Mouse (Mus musculus) embryonic facial prominence, embryonic 11.5 days (tissue): Measurements from ENCODE around the gene Cela1. TPM values are rescaled to one million over a fixed set of nuclear protein-coding genes. Genes with fewer than 3 reads are reported as not detected.

Experiments used
- ATAC-seq: fragments of 200-750 bp; cut with Nextera tagmentation; replicated peaks from 2 replicates; pipeline ENCODE4 v1.8.0; 2017; ENCODE audit warnings: low read depth; ENCODE audit not compliant: insufficient number of reproducible peaks, low FRiP score, low TSS enrichment
- DNase-seq: peaks from one replicate; pipeline ENCODE4 v3.0.0-alpha.2; 2015; ENCODE audit warnings: low spot score
- H3K27ac ChIP-seq: fragments of 300-500 bp; sonication (generic); replicated peaks from 2 replicates; pipeline ENCODE4 v1.5.1; 2014; ENCODE audit warnings: mild to moderate bottlenecking, low read depth, low read length, control low read depth
- H3K27me3 ChIP-seq: fragments of 300-500 bp; sonication (generic); 2 replicates; pipeline ENCODE4 v1.6.1; 2014; ENCODE audit warnings: mild to moderate bottlenecking, low read length, moderate library complexity, mixed read lengths; ENCODE audit not compliant: control insufficient read depth, insufficient read depth
- H3K36me3 ChIP-seq: fragments of 300-500 bp; sonication (generic); replicated peaks from 2 replicates; pipeline ENCODE4 v1.6.1; 2014; ENCODE audit warnings: low read depth, mild to moderate bottlenecking, low read length, moderate library complexity, mixed read lengths; ENCODE audit not compliant: control insufficient read depth, insufficient read depth
- H3K4me1 ChIP-seq: fragments of 300-500 bp; sonication (generic); 2 replicates; pipeline ENCODE4 v1.6.1; 2014; ENCODE audit warnings: low read length, mixed read lengths; ENCODE audit not compliant: control insufficient read depth, insufficient read depth
- H3K4me2 ChIP-seq: fragments of 300-500 bp; sonication (generic); 2 replicates; pipeline ENCODE4 v1.6.1; 2014; ENCODE audit warnings: low read depth, mild to moderate bottlenecking, control low read depth, low read length, moderate library complexity
- H3K4me3 ChIP-seq: fragments of 300-500 bp; sonication (generic); 2 replicates; pipeline ENCODE4 v1.5.1; 2014; ENCODE audit warnings: low read depth, low read length, control low read depth
- H3K9ac ChIP-seq: fragments of 300-500 bp; sonication (generic); replicated peaks from 2 replicates; pipeline ENCODE4 v1.6.1; 2014; ENCODE audit warnings: mild to moderate bottlenecking, control low read depth, low read length
- H3K9me3 ChIP-seq: fragments of 300-500 bp; sonication (generic); replicated peaks from 2 replicates; pipeline ENCODE4 v1.6.1; 2016; ENCODE audit warnings: mild to moderate bottlenecking, low read length, inconsistent platforms, mixed read lengths; ENCODE audit not compliant: control insufficient read depth
- WGBS: fragments of 180-500 bp; shearing (Covaris S2); extraction: QIAGEN DNeasy Blood & Tissue Kit; methylation state at CpG from one replicate; pipeline ENCODE4 v1.1.7; 2014; 5-methylcytosine and 5-hydroxymethylcytosine counted together
- polyA plus RNA-seq: library from polyadenylated mRNA; unstranded; fragments of >200 nt; fragmentation: Nextera tagmentation; extraction: Ambion mirVana; gene quantifications from 2 replicates; pipeline ENCODE4 v1.2.1, GENCODE M21; 2014

Cela1 gene
- polyA plus RNA-seq, 1 experiment from 2014 or later = 1.00 TPM

- Histone ChIP-seq H3K4me3 (no peak overlapping the region), H3K27ac (no peak overlapping the region), H3K4me1 (peaks cover 3% of the 10 kb centered on the region), H3K9ac (no peak overlapping the region), H3K27me3 (peaks cover 31% of the 10 kb centered on the region), H3K4me2 (no peak overlapping the region), H3K9me3 (no peaks in the 10 kb centered on the region), H3K36me3 (no peaks in the 10 kb centered on the region)
- DNase-seq (no peak), ATAC-seq (no peak)
- 72% methylated on average over 16 of the region's 16 CpGs for WGBS
These were observed 47.6 kb downstream of the Cela1 start for GRCm38 (mm10) chr15:100639972-100640750.

GRCm38 (mm10) chr15:100637661-100638060, 50.1 kb downstream of the Cela1 start:
- Histone ChIP-seq H3K9ac (no peak overlapping the region), H3K27me3 (peaks cover 40% of the 10 kb centered on the region), H3K4me2 (no peak overlapping the region), H3K36me3 (no peaks in the 10 kb centered on the region), H3K4me1 (peaks cover 3% of the 10 kb centered on the region), H3K27ac (no peak overlapping the region), H3K4me3 (no peak overlapping the region), H3K9me3 (no peaks in the 10 kb centered on the region)
- peak; percentile 40 for DNase-seq
- 19% methylated on average over 6 of the region's 6 CpGs for WGBS
- ATAC-seq = no peak

GRCm38 (mm10) chr15:100636700-100637501, 50.8 kb downstream of the Cela1 start, which contains the start of gene Smagp:
Gene Smagp (minus strand): TSS chr15:100636940.
- Histone ChIP-seq H3K27ac (no peak within 1 kb of the TSS), H3K4me3 (peak within 1 kb of the TSS; percentile 51), H3K27me3 (peaks cover 40% of the 10 kb centered on the region), H3K36me3 (no peaks in the 10 kb centered on the region), H3K4me2 (peak within 1 kb of the TSS; percentile 93), H3K4me1 (peaks cover 3% of the 10 kb centered on the region), H3K9ac (peak within 1 kb of the TSS; percentile 48), H3K9me3 (no peaks in the 10 kb centered on the region)
- under 1% methylated on average over 69 of the region's 77 CpGs for WGBS
- ATAC-seq = no peak
- peak; percentile 44 for DNase-seq

- Histone ChIP-seq H3K4me3 (peak overlapping the region; percentile 51), H3K9me3 (no peaks in the 10 kb centered on the region), H3K4me2 (peak overlapping the region; percentile 93), H3K27me3 (peaks cover 40% of the 10 kb centered on the region), H3K27ac (no peak overlapping the region), H3K36me3 (no peaks in the 10 kb centered on the region), H3K4me1 (peaks cover 3% of the 10 kb centered on the region), H3K9ac (peak overlapping the region; percentile 48)
- peak; percentile 2 for DNase-seq
- 3% methylated on average over 38 of the region's 38 CpGs for WGBS
- ATAC-seq = no peak
These were observed 51.7 kb downstream of the Cela1 start for GRCm38 (mm10) chr15:100635851-100636645.

GRCm38 (mm10) chr15:100635239-100635638, 52.5 kb downstream of the Cela1 start:
- no peak overlapping the region for H3K27ac ChIP-seq
- no peak for ATAC-seq
- peaks cover 3% of the 10 kb centered on the region for H3K4me1 ChIP-seq
- no peak overlapping the region for H3K4me2 ChIP-seq
- H3K27me3 ChIP-seq = peaks cover 40% of the 10 kb centered on the region
- H3K36me3 ChIP-seq = no peaks in the 10 kb centered on the region
- no peak overlapping the region for H3K4me3 ChIP-seq
- 4% methylated on average over 9 of the region's 9 CpGs for WGBS
- DNase-seq = peak; percentile 4
- H3K9ac ChIP-seq = no peak overlapping the region
- H3K9me3 ChIP-seq = no peaks in the 10 kb centered on the region

GRCm38 (mm10) chr15:100633341-100633740, 54.4 kb downstream of the Cela1 start:
- H3K36me3 ChIP-seq = no peaks in the 10 kb centered on the region
- H3K4me3 ChIP-seq = no peak overlapping the region
- no peak overlapping the region for H3K27ac ChIP-seq
- peaks cover 35% of the 10 kb centered on the region for H3K27me3 ChIP-seq
- H3K9ac ChIP-seq = no peak overlapping the region
- no peak overlapping the region for H3K4me2 ChIP-seq
- H3K9me3 ChIP-seq = no peaks in the 10 kb centered on the region
- H3K4me1 ChIP-seq = peaks cover 3% of the 10 kb centered on the region
- WGBS = 80% methylated on average over 10 of the region's 10 CpGs
- ATAC-seq (no peak), DNase-seq (no peak)

GRCm38 (mm10) chr15:100632323-100632722, 55.4 kb downstream of the Cela1 start:
- Histone ChIP-seq H3K4me2 (no peak overlapping the region), H3K4me1 (peaks cover 7% of the 10 kb centered on the region), H3K36me3 (no peaks in the 10 kb centered on the region), H3K9me3 (no peaks in the 10 kb centered on the region), H3K27me3 (peaks cover 27% of the 10 kb centered on the region), H3K4me3 (no peak overlapping the region), H3K27ac (no peak overlapping the region), H3K9ac (no peak overlapping the region)
- 82% methylated on average over 5 of the region's 5 CpGs for WGBS
- ATAC-seq (no peak), DNase-seq (no peak)
